Mouse (Mus musculus): Measurements from ENCODE around the gene Wnt5a.

Wnt5a gene

GRCm38 (mm10) chr14:28504101-28505050 lies at the start of gene Wnt5a:
TSS of gene Wnt5a (plus strand) at chr14:28504750.
- no peak for DNase-seq (ENCODE audit: low read depth, low spot score)

DNA sequence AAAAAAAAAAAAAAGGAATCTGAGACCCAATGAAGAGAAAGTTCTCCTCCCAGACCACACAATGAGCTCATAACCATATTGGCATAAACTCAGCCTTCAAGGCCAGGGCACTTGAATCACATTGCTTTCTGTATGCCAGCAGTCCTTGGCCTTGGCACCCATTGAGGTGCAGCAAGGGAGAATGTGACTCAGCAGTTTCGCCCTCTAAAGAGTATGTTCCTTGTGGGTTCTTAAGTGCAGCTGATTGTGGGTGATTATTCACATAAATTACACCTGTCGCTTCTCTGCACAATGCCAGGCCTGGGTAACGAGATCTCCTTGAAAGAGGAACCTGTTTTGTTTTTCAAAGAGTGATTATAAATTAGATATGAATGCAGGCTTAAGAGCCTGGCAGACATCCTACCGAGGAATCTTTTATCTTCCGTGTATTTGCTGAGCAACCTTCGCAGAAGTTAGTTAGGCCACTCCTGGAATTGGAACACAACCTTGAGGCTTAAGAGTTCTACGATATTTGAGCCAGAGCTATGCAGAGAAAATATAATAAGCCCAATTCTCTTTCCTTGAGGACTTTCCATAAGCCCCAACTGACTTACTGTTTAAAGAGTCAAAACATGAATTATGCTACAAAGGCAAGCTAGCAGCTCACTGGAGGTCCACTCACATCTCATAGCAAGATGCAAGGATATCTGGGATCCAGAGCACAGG lies 48.0 kb upstream of the Wnt5a start:
- DNase-seq (ENCODE audit: low read depth, low spot score): no peak

GRCm38 (mm10) chr14:28457428-28457827 lies 47.1 kb upstream of the Wnt5a start:
- DNase-seq (ENCODE audit: low read depth, low spot score): no peak

- no peak for DNase-seq (ENCODE audit: low read depth, low spot score)
Observed at GRCm38 (mm10) chr14:28467956-28468355, 36.6 kb upstream of the Wnt5a start.

DNA sequence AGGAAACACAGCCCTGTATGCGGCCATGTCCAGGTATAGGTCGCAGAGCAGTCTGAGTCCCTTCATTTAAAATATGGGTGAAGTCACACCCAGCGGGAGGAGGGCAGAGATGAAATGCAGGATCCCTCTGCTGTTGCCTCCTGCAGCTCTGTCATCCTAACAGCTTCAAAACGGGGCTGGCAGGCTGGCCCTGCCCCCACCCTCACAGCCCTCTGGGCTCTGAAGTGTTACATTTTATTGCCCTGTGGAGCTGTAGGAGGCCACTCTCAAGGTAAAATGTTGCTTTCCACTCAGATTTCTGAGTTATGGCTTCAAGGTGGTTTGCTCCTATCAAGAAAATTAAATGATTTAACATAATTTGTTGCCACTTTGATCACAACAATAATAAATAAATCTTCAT lies 34.9 kb upstream of the Wnt5a start:
- no peak for DNase-seq (ENCODE audit: low read depth, low spot score)

GRCm38 (mm10) chr14:28470212-28470611 lies 34.3 kb upstream of the Wnt5a start:
- DNase-seq (ENCODE audit: low read depth, low spot score): no peak

GRCm38 (mm10) chr14:28475012-28475411 lies 29.5 kb upstream of the Wnt5a start:
- DNase-seq (ENCODE audit: low read depth, low spot score): no peak

DNA sequence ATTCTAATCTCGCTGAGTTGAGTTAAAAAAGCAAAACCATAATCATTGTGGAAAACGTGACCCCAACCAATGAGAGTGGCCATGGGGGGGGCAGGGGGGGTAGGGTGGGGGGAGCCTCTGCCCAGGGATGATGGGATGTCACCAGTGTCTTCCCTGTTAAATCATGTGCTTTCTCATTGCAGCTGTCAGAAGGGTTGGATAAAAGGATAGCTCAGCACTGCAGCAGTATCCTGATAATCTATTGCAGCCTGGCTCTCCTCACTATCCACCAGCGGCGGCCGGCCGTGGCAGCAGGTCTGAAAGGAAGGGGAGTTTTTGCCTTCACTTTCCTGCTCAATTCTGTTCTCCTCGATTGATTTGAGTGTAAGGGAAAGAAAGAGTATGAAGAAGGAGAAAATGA lies 29.1 kb upstream of the Wnt5a start:
- no peak for DNase-seq (ENCODE audit: low read depth, low spot score)

DNA sequence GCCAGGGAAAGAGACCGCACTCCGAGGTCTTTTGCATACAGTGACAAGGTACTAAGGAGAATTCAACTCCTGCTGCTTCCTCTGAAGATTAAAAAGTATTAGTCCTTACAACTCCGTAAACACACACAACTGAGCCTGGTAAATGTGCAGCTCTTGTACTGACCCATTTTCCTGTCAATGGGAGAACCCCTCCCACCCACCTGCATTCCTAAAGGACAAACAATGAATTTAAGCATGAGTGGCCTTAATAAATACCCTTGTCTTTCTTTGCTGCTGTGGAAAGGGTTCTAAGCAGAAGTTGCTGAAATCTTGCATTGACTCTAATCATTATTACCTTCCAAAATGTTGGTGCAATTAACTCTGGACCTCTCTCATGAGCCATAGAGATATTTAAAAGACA lies 27.8 kb upstream of the Wnt5a start:
- no peak for DNase-seq (ENCODE audit: low read depth, low spot score)

- DNase-seq (ENCODE audit: low read depth, low spot score): no peak
Observed at GRCm38 (mm10) chr14:28480866-28481265, 23.7 kb upstream of the Wnt5a start.

GRCm38 (mm10) chr14:28493806-28494205 lies 10.7 kb upstream of the Wnt5a start:
- DNase-seq (ENCODE audit: low read depth, low spot score): no peak

GRCm38 (mm10) chr14:28494273-28494672 lies 10.3 kb upstream of the Wnt5a start:
- no peak for DNase-seq (ENCODE audit: low read depth, low spot score)

GRCm38 (mm10) chr14:28501216-28501878 lies 3.2 kb upstream of the Wnt5a start:
- no peak for DNase-seq (ENCODE audit: low read depth, low spot score)

DNA sequence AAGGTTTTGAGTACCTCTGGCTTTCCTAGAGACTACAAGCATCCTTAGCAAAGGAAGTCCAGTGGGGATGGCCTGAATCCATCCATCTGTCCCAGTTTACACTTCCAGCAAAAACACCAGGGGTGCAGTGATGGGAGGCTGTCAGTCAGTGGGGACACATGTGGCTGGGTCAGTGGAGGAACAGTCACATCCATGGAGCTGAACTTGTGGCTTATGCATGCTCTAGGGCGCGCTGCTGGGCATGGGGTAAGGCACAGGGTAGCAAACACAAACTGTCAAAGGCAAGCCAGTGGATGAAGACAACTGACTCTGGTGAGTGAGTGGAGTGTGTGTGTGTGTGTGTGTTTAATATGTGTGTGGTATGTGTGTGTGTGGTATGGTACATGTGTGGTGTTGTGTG lies 1.3 kb upstream of the Wnt5a start:
- no peak for DNase-seq (ENCODE audit: low read depth, low spot score)

- DNase-seq (ENCODE audit: low read depth, low spot score): no peak
Observed at GRCm38 (mm10) chr14:28505051-28505585, 568 bp downstream of the Wnt5a start.

GRCm38 (mm10) chr14:28505586-28506375 lies 1.2 kb downstream of the Wnt5a start:
- DNase-seq (ENCODE audit: low read depth, low spot score): no peak

DNA sequence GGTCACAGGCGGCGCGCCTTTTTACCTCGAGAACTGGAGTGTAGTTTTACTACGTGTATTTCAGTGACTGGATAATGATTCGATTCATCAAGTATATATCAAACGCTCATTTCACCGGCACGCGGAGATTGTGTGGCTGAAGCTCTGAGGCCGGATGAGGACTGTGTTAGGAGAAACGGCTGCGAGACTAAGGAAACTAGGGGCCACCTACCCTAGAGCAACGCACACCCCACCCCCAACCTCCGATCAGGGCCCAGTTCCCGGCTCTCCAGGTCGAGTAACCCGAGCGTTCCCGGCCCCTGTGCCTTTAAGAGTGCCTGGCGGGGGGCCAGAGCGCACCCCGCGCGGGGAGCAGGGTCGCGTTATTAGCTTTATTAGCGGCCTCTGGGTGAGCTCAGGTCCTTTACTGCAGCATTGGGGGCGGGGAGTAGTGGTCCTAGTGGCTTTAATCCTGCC lies 1.9 kb downstream of the Wnt5a start:
- no peak for DNase-seq (ENCODE audit: low read depth, low spot score)

DNA sequence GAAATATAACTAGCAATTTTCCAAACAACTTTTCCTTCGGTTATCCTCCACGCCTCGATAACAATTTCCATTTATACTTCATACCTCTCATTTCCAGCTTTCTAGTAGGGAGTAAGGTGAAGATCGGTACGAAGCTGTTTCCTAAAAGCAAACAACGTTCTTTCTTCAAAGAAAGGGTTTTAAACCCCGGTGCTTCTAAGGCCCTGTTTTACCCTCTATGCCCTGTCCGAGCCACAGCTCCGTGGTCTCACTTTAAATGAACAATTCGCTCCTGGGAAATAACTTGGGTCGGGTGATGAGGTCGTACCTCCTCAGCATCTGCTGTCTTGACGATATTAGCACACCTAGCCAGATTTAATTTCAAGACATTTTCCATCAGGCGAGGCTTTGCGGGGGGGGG lies 2.5 kb downstream of the Wnt5a start:
- DNase-seq (ENCODE audit: low read depth, low spot score): no peak

- DNase-seq (ENCODE audit: low read depth, low spot score): no peak
Observed at GRCm38 (mm10) chr14:28507471-28507870, 2.9 kb downstream of the Wnt5a start.

DNA sequence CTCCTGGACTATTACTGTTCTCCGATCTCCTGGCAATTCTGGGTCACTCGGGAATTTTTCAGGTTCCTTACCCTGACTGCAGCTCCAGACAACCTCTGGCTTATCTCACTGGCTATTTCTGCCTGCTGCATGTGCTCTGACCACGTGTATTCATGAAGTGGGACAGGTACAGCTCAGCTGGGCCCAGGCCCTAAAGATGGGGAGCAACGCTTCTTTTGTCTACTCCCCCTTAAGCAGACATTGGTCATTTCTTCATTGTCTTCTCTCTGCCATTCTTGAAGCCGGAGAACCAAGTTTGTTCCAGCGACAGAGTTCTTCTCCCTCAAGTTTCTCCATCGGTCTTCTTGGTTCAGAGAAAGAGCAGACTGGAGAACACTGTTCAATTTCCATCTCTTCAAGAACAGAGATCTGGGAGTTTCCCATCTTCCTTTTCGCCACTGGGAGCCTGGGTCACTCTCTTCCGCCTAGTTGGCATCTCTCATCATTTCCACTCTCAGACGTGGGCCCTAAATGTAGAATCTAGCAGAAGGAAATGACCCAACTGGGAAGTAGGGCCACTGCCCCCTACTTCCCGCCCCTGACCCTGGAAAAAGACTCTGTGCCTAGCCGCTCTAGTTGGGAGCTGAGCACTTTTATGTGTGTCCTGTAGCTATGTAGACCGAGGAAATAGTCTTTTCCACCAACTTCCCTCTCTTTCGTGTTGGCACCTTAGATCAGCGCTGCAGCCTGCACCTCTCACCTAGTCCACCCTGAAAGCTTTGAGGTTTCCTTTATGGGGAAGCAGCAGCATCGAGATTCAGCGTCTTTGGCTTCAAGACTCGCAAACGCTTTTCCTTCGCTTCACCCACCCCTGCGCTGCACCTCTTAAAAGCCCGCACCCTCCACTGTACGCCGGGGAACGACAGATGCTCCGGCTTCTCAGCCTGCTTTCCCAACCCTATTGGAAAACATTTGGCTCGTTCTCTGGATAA lies 4.0 kb downstream of the Wnt5a start:
- DNase-seq (ENCODE audit: low read depth, low spot score): no peak
